Mouse (Mus musculus) olfactory bulb, adult 2 months (tissue): ENCODE data around the gene BC107364.

Source experiments
- CTCF ChIP-seq: fragments of 200-500 bp; IDR thresholded peaks from 2 replicates; pipeline ENCODE4 v1.5.1; 2012; ENCODE audit warnings: low read depth, mild to moderate bottlenecking, low read length, moderate library complexity; ENCODE audit not compliant: insufficient read depth
- POLR2A ChIP-seq: fragments of 200-500 bp; IDR thresholded peaks from 2 replicates; pipeline ENCODE4 v1.6.1; 2012; ENCODE audit warnings: mild to moderate bottlenecking, low read depth, low read length, moderate library complexity; ENCODE audit not compliant: insufficient read depth

DNA sequence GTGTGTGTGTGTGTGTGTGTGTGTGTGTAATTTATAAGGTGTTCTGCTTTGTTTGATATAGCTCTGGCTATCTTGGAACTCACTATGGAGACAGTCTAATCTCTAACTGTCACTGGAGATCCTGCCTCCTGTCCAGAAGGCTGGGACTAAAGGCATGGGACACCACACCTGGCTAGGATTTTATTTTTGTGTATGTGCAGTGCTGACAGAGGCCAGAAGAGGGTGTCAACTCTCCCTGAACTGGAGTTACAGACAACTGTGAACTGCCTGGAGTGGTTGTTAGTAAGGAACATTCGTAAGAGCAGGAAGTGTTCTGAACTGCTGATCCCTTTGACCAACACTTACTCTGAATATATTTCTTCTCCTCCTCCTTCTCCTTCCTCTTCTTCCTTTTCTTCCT, 49.1 kb downstream of the BC107364 start:
- no peak for TF ChIP-seq POLR2A
- no peak for TF ChIP-seq CTCF
